Mouse (Mus musculus) intestine, embryonic 14.5 days (tissue): Measurements from ENCODE around the gene Slc12a8. TPM values are rescaled to one million over a fixed set of nuclear protein-coding genes. Genes with fewer than 3 reads are reported as not detected.

Experiments used
- ATAC-seq: fragments of 200-750 bp; cut with Nextera tagmentation; replicated peaks from 2 replicates; pipeline ENCODE4 v1.8.0; 2017; ENCODE audit warnings: low read depth, moderate number of reproducible peaks, moderate TSS enrichment, moderate library complexity; ENCODE audit not compliant: low FRiP score, low TSS enrichment
- DNase-seq: peaks from one replicate; pipeline ENCODE4 v3.0.0-alpha.2; 2018; ENCODE audit warnings: low spot score
- H3K27ac ChIP-seq: fragments of 300-500 bp; sonication (generic); 2 replicates; pipeline ENCODE4 v1.5.1; 2014; ENCODE audit warnings: low read depth, mild to moderate bottlenecking, control low read depth
- H3K27me3 ChIP-seq: fragments of 300-500 bp; sonication (generic); replicated peaks from 2 replicates; pipeline ENCODE4 v1.6.1; 2014; ENCODE audit warnings: low read length, control low read depth; ENCODE audit not compliant: control insufficient read depth, insufficient read depth
- H3K36me3 ChIP-seq: fragments of 300-500 bp; sonication (generic); 2 replicates; pipeline ENCODE4 v1.6.1; 2014; ENCODE audit warnings: low read length, control low read depth; ENCODE audit not compliant: control insufficient read depth, insufficient read depth
- H3K4me1 ChIP-seq: fragments of 300-500 bp; sonication (generic); replicated peaks from 2 replicates; pipeline ENCODE4 v1.6.1; 2014; ENCODE audit warnings: low read length, control low read depth, mixed read lengths; ENCODE audit not compliant: control insufficient read depth, insufficient read depth
- H3K4me2 ChIP-seq: fragments of 300-500 bp; sonication (generic); 2 replicates; pipeline ENCODE4 v1.6.1; 2014; ENCODE audit warnings: low read length
- H3K4me3 ChIP-seq: fragments of 300-500 bp; sonication (generic); 2 replicates; pipeline ENCODE4 v1.5.1; 2014; ENCODE audit warnings: low read depth, low read length, control low read depth, mixed read lengths
- H3K9ac ChIP-seq: fragments of 300-500 bp; sonication (generic); 2 replicates; pipeline ENCODE4 v1.6.1; 2014; ENCODE audit warnings: mild to moderate bottlenecking, low read length
- H3K9me3 ChIP-seq: fragments of 300-500 bp; sonication (generic); 2 replicates; pipeline ENCODE4 v1.6.1; 2016; ENCODE audit warnings: low read length, control low read depth; ENCODE audit not compliant: control insufficient read depth
- WGBS: fragments of 180-500 bp; shearing (Covaris S2); extraction: QIAGEN DNeasy Blood & Tissue Kit; methylation state at CpG from one replicate; pipeline ENCODE4 v1.1.7; 2014; 5-methylcytosine and 5-hydroxymethylcytosine counted together
- polyA plus RNA-seq: library from polyadenylated mRNA; unstranded; fragments of >200 nt; fragmentation: Nextera tagmentation; extraction: Ambion mirVana; gene quantifications from 2 replicates; pipeline ENCODE4 v1.2.1, GENCODE M21; 2014

Gene Slc12a8
- polyA plus RNA-seq, 1 experiment from 2014 or later = 5.0 TPM

- no peaks in the 10 kb centered on the region for H3K9me3 ChIP-seq
Observed at GRCm38 (mm10) chr16:33673530-33674109, 156.5 kb downstream of the Slc12a8 start.

GRCm38 (mm10) chr16:33675151-33675847 is 158.2 kb downstream of the Slc12a8 start:
- no peak for DNase-seq
- no peak overlapping the region for H3K9ac ChIP-seq

More at GRCm38 (mm10) chr16:33673530-33674109, 156.5 kb downstream of the Slc12a8 start:
- H3K4me1 ChIP-seq = peaks cover 13% of the 10 kb centered on the region; the same call in 1 of the 2 replicates
- no peak overlapping the region for H3K9ac ChIP-seq
- H3K4me3 ChIP-seq = no peak overlapping the region
- ATAC-seq = no peak
- no peaks in the 10 kb centered on the region for H3K36me3 ChIP-seq
- 50% methylated on average over 14 of the region's 14 CpGs for WGBS
- no peaks in the 10 kb centered on the region for H3K27me3 ChIP-seq
- H3K27ac ChIP-seq = no peak overlapping the region
- no peak overlapping the region for H3K4me2 ChIP-seq
- DNase-seq = peak; percentile 49

GRCm38 (mm10) chr16:33675848-33676184 is 158.7 kb downstream of the Slc12a8 start:
- Histone ChIP-seq H3K27ac (no peak overlapping the region), H3K36me3 (no peaks in the 10 kb centered on the region), H3K9me3 (no peaks in the 10 kb centered on the region), H3K4me2 (no peak overlapping the region), H3K9ac (no peak overlapping the region), H3K4me3 (no peak overlapping the region), H3K4me1 (peaks cover 10% of the 10 kb centered on the region; the same call in 1 of the 2 replicates), H3K27me3 (no peaks in the 10 kb centered on the region)
- WGBS = 74% methylated on average over 3 of the region's 3 CpGs
- ATAC-seq (no peak), DNase-seq (no peak)

More at GRCm38 (mm10) chr16:33675151-33675847, 158.2 kb downstream of the Slc12a8 start:
- Histone ChIP-seq H3K27me3 (no peaks in the 10 kb centered on the region), H3K36me3 (no peaks in the 10 kb centered on the region), H3K9me3 (no peaks in the 10 kb centered on the region), H3K4me3 (no peak overlapping the region), H3K27ac (no peak overlapping the region), H3K4me1 (peaks cover 13% of the 10 kb centered on the region; the same call in 1 of the 2 replicates), H3K4me2 (no peak overlapping the region)
- 90% methylated on average over 10 of the region's 10 CpGs for WGBS
- no peak for ATAC-seq

- H3K27me3 ChIP-seq = no peaks in the 10 kb centered on the region
- H3K4me3 ChIP-seq = no peak overlapping the region
- ATAC-seq (no peak), DNase-seq (no peak)
- H3K9ac ChIP-seq = no peak overlapping the region
- 0 out of 2 replicates have a peak, but pooled peaks cover 8% of the 10 kb centered on the region for H3K4me1 ChIP-seq
- no peak overlapping the region for H3K4me2 ChIP-seq
- H3K9me3 ChIP-seq = no peaks in the 10 kb centered on the region
- H3K27ac ChIP-seq = no peak overlapping the region
- no peaks in the 10 kb centered on the region for H3K36me3 ChIP-seq
- 64% methylated on average over 7 of the region's 7 CpGs for WGBS
Observed at GRCm38 (mm10) chr16:33676347-33677312, 159.5 kb downstream of the Slc12a8 start.

GRCm38 (mm10) chr16:33677313-33677690 is 160.2 kb downstream of the Slc12a8 start:
- DNase-seq = no peak
- 89% methylated on average over 7 of the region's 7 CpGs for WGBS
- Histone ChIP-seq H3K36me3 (no peaks in the 10 kb centered on the region), H3K9ac (no peak overlapping the region), H3K4me1 (0 out of 2 replicates have a peak, but pooled peaks cover 8% of the 10 kb centered on the region), H3K4me2 (no peak overlapping the region), H3K27ac (no peak overlapping the region), H3K9me3 (no peaks in the 10 kb centered on the region), H3K27me3 (no peaks in the 10 kb centered on the region), H3K4me3 (no peak overlapping the region)
- ATAC-seq = no peak

- Histone ChIP-seq H3K4me3 (no peak overlapping the region), H3K27ac (no peak overlapping the region), H3K9me3 (no peaks in the 10 kb centered on the region), H3K4me2 (no peak overlapping the region), H3K36me3 (no peaks in the 10 kb centered on the region), H3K27me3 (no peaks in the 10 kb centered on the region), H3K9ac (no peak overlapping the region), H3K4me1 (0 out of 2 replicates have a peak, but pooled peaks cover 8% of the 10 kb centered on the region)
- WGBS = 85% methylated on average over 5 of the region's 5 CpGs
- ATAC-seq (no peak), DNase-seq (no peak)
Observed at GRCm38 (mm10) chr16:33677901-33678300, 160.8 kb downstream of the Slc12a8 start.

- no peak for ATAC-seq
- Histone ChIP-seq H3K36me3 (no peaks in the 10 kb centered on the region), H3K9me3 (no peaks in the 10 kb centered on the region), H3K4me1 (peaks cover 11% of the 10 kb centered on the region; the same call in 1 of the 2 replicates), H3K4me2 (no peak overlapping the region), H3K9ac (no peak overlapping the region), H3K4me3 (no peak overlapping the region), H3K27me3 (no peaks in the 10 kb centered on the region), H3K27ac (no peak overlapping the region)
- 84% methylated on average over 7 of the region's 7 CpGs for WGBS
- no peak for DNase-seq
Observed at GRCm38 (mm10) chr16:33680271-33680670, 163.1 kb downstream of the Slc12a8 start.

GRCm38 (mm10) chr16:33680816-33681215 is 163.7 kb downstream of the Slc12a8 start:
- H3K9me3 ChIP-seq = no peaks in the 10 kb centered on the region
- no peak overlapping the region for H3K4me2 ChIP-seq
- H3K27ac ChIP-seq = no peak overlapping the region
- no peaks in the 10 kb centered on the region for H3K27me3 ChIP-seq
- no peaks in the 10 kb centered on the region for H3K36me3 ChIP-seq
- H3K9ac ChIP-seq = no peak overlapping the region
- 64% methylated on average over 10 of the region's 10 CpGs for WGBS
- DNase-seq (no peak), ATAC-seq (no peak)
- H3K4me3 ChIP-seq = no peak overlapping the region
- H3K4me1 ChIP-seq = peaks cover 14% of the 10 kb centered on the region; the same call in 1 of the 2 replicates
